ENCODE assay signal across 17 mouse cellular contexts in genomic region chr3:137343446-137343845, GRCm38 (mm10). TPM values are rescaled to one million over a fixed set of nuclear protein-coding genes. Genes with fewer than 3 reads are reported as not detected.
A peak's percentile ranks its signal among the peaks of the same experiment; 100 is the strongest.
DNase-seq lines count a peak whose midpoint lies in the region; ATAC-seq and TF ChIP-seq lines count a peak whose summit lies in the region.
"Had no signal": no experiment of that assay in that cellular context is flagged by ENCODE, and none has a peak within 500 bp of the region (broad histone marks: within the 10 kb centered on the region; RNA-seq: fewer than 3 reads in every experiment).

No protein-coding gene starts in this region.

- no peak for TF ChIP-seq POLR2A in heart, adult 2 months (IDR thresholded peaks at IDR 0.05; ENCODE audit: insufficient read depth, low read depth, low read length)
- TF ChIP-seq POLR2A in kidney, adult 2 months (IDR thresholded peaks at IDR 0.05; ENCODE audit: low read depth, low read length) = no peak

- H3K27me3 ChIP-seq in heart, adult 2 months (ENCODE audit: control insufficient read depth, insufficient read depth, low read length) = no peaks in the 10 kb centered on the region
- H3K27me3 ChIP-seq in kidney, adult 2 months (replicated peaks; ENCODE audit: control insufficient read depth, insufficient read depth, low read length) = no peaks in the 10 kb centered on the region
- no peaks in the 10 kb centered on the region for H3K27me3 ChIP-seq in kidney, embryonic 15.5 days
- no peaks in the 10 kb centered on the region for H3K27me3 ChIP-seq in kidney, embryonic 16.5 days (ENCODE audit: insufficient read depth, low read length)
- H3K27me3 ChIP-seq: forebrain, embryonic 12.5 days had no signal

- no peak overlapping the region for H3K4me2 ChIP-seq in kidney, embryonic 15.5 days
- H3K4me2 ChIP-seq in kidney, embryonic 16.5 days (replicated peaks; ENCODE audit: low read depth, low read length) = peak overlapping the region; percentile 12; the same call in 1 of the 2 replicates
- H3K4me2 ChIP-seq: forebrain, embryonic 12.5 days; hindbrain, embryonic 14.5 days; midbrain, embryonic 11.5 days had no signal

- peaks cover 6% of the 10 kb centered on the region for H3K36me3 ChIP-seq in heart, adult 2 months (ENCODE audit: control insufficient read depth, insufficient read depth, low read length)
- H3K36me3 ChIP-seq in kidney, adult 2 months (ENCODE audit: control insufficient read depth, insufficient read depth, low read length) = no peaks in the 10 kb centered on the region; the same call in 1 of the 2 replicates
- no peaks in the 10 kb centered on the region for H3K36me3 ChIP-seq in kidney, embryonic 15.5 days
- H3K36me3 ChIP-seq in kidney, embryonic 16.5 days (ENCODE audit: insufficient read depth, low read length) = no peaks in the 10 kb centered on the region
- H3K36me3 ChIP-seq: forebrain, embryonic 12.5 days; limb, embryonic 10.5 days had no signal

- no peak for DNase-seq in heart, adult 2 months
- no peak for DNase-seq in heart, postnatal 4 days
- peak; percentile 59 for DNase-seq in kidney, adult 2 months
- DNase-seq in kidney, postnatal 25 days = peak; percentile 30 to 66
- no peak for DNase-seq in right cerebral cortex, postnatal 14 days
- DNase-seq: cerebellum, adult 9-10 months; gastrocnemius, postnatal 10 days; liver, postnatal 0 days; retina, postnatal 1 day; right cerebral cortex, postnatal 4 days had no signal

- intact Hi-C loops in heart, adult 2 months (cut with DNase I) = loop anchor here (2.0 to 5.0 kb wide), 3 partner anchors 66 to 101 kb away; no protein-coding TSS in a partner anchor

- peak overlapping the region; percentile 41 for H3K27ac ChIP-seq in heart, adult 2 months
- H3K27ac ChIP-seq in kidney, adult 2 months (ENCODE audit: insufficient read depth, low read depth, low read length) = peak overlapping the region; percentile 8; the same call in 1 of the 2 replicates
- no peak overlapping the region for H3K27ac ChIP-seq in kidney, embryonic 15.5 days
- H3K27ac ChIP-seq in kidney, embryonic 16.5 days (ENCODE audit: low read length) = no peak overlapping the region
- H3K27ac ChIP-seq: forebrain, embryonic 12.5 days; hindbrain, embryonic 14.5 days; limb, embryonic 10.5 days; stomach, postnatal 0 days had no signal

- no peak for TF ChIP-seq EP300 in heart, adult 2 months (IDR thresholded peaks at IDR 0.05; ENCODE audit: insufficient read depth, low read depth, low read length)

- TF ChIP-seq CTCF in heart, adult 2 months (IDR thresholded peaks at IDR 0.05) = no peak
- no peak for TF ChIP-seq CTCF in kidney, adult 2 months (conservative IDR thresholded peaks at IDR 0.05; ENCODE audit: insufficient read depth, insufficient read length, low read depth, low read length)

- H3K4me3 ChIP-seq in heart, adult 2 months = no peak overlapping the region; the same call in 1 of the 2 replicates
- peak overlapping the region; percentile 48 for H3K4me3 ChIP-seq in kidney, adult 2 months (ENCODE audit: insufficient read depth, low read depth, low read length)
- no peak overlapping the region for H3K4me3 ChIP-seq in kidney, embryonic 15.5 days (replicated peaks)
- peak overlapping the region; percentile 18; the same call in 1 of the 2 replicates for H3K4me3 ChIP-seq in kidney, embryonic 16.5 days (ENCODE audit: low read length)
- H3K4me3 ChIP-seq: forebrain, embryonic 12.5 days; limb, embryonic 10.5 days had no signal

- H3K79me2 ChIP-seq in heart, adult 2 months (replicated peaks; ENCODE audit: control insufficient read depth, insufficient read depth, low read length) = no peaks in the 10 kb centered on the region

- WGBS in heart, adult 2 months = 49% methylated on average over 5 of the region's 5 CpGs
- WGBS in kidney, adult 2 months = 62% methylated on average over 5 of the region's 5 CpGs
- 69% methylated on average over 5 of the region's 5 CpGs for WGBS in kidney, embryonic 15.5 days
- WGBS in kidney, embryonic 16.5 days = 79% methylated on average over 5 of the region's 5 CpGs

- no peaks in the 10 kb centered on the region for H3K9me3 ChIP-seq in kidney, embryonic 15.5 days (replicated peaks)
- H3K9me3 ChIP-seq in kidney, embryonic 16.5 days (ENCODE audit: low read length) = no peaks in the 10 kb centered on the region
- H3K9me3 ChIP-seq: forebrain, embryonic 12.5 days; limb, embryonic 10.5 days had no signal

- no peak for ATAC-seq in kidney, embryonic 15.5 days (replicated peaks; ENCODE audit: low FRiP score)
- ATAC-seq in kidney, embryonic 16.5 days (ENCODE audit: low FRiP score, low TSS enrichment) = no peak
- ATAC-seq: liver, postnatal 0 days had no signal

- H3K4me1 ChIP-seq in heart, adult 2 months (ENCODE audit: control insufficient read depth, insufficient read depth, low read length) = no peaks in the 10 kb centered on the region; the same call in 1 of the 2 replicates
- H3K4me1 ChIP-seq in kidney, adult 2 months (ENCODE audit: control insufficient read depth, insufficient read depth, low read length) = no peaks in the 10 kb centered on the region
- H3K4me1 ChIP-seq in kidney, embryonic 15.5 days = peaks cover 4% of the 10 kb centered on the region; the same call in 1 of the 2 replicates
- no peaks in the 10 kb centered on the region for H3K4me1 ChIP-seq in kidney, embryonic 16.5 days (ENCODE audit: insufficient read depth, low read length)
- H3K4me1 ChIP-seq: forebrain, embryonic 12.5 days had no signal

- H3K9ac ChIP-seq in heart, adult 2 months (ENCODE audit: low read depth, low read length) = no peak overlapping the region
- no peak overlapping the region for H3K9ac ChIP-seq in kidney, embryonic 15.5 days
- no peak overlapping the region for H3K9ac ChIP-seq in kidney, embryonic 16.5 days (replicated peaks; ENCODE audit: low read length)
- H3K9ac ChIP-seq: forebrain, embryonic 12.5 days; hindbrain, embryonic 14.5 days; liver, postnatal 0 days had no signal

RNA-seq across cellular contexts. Expression of gene Emcn, which starts 2.6 kb away (rescaled TPM):
- total RNA-seq in heart, adult 2 months (2021) = 10 to 100 TPM; 47.6 to 59.4 TPM
- 44.1 and 87.6 TPM in 2 replicates for polyA plus RNA-seq in heart, adult 2 months (2012; rRNA removed)
- 10 to 100 TPM; 62.9 TPM for total RNA-seq in heart, postnatal 4 days (2021)
- 101 and 121 TPM in 2 replicates for polyA plus RNA-seq in kidney, adult 2 months (2012; rRNA removed)
- polyA plus RNA-seq in kidney, embryonic 15.5 days (2015; fragmentation: Nextera tagmentation; extraction: Ambion mirVana) = 96.8 and 97.2 TPM in 2 replicates
- polyA plus RNA-seq in kidney, embryonic 16.5 days (2015; fragmentation: Nextera tagmentation; extraction: Ambion mirVana) = 114 and 115 TPM in 2 replicates

Comparison
In these comparisons a context has a peak if more than half of its experiments do, and no peak if none do; other contexts are left out.
1. H3K27ac ChIP-seq: peak in heart, adult 2 months (single experiment) and kidney, adult 2 months (single experiment); none in kidney, embryonic 15.5 days (single experiment) and kidney, embryonic 16.5 days (single experiment).
2. H3K4me3 ChIP-seq: peak in kidney, adult 2 months (single experiment) and kidney, embryonic 16.5 days (single experiment); none in heart, adult 2 months (single experiment) and kidney, embryonic 15.5 days (single experiment).
3. DNase-seq: peak in kidney, adult 2 months (single experiment) and kidney, postnatal 25 days (2 of 2); none in heart, adult 2 months (0 of 2), heart, postnatal 4 days (single experiment) and right cerebral cortex, postnatal 14 days (single experiment).